Mouse (Mus musculus) ovary, postnatal 14 days (tissue): ENCODE results near the gene Tppp3.

ENCODE experiments used
- DNase-seq: peaks from one replicate; pipeline ENCODE4 v3.0.0; 2022; ENCODE audit warnings: low spot score

The Tppp3 gene

GRCm38 (mm10) chr8:105431743-105432515, 39.4 kb downstream of the Tppp3 start:
- DNase-seq, result no peak

DNA sequence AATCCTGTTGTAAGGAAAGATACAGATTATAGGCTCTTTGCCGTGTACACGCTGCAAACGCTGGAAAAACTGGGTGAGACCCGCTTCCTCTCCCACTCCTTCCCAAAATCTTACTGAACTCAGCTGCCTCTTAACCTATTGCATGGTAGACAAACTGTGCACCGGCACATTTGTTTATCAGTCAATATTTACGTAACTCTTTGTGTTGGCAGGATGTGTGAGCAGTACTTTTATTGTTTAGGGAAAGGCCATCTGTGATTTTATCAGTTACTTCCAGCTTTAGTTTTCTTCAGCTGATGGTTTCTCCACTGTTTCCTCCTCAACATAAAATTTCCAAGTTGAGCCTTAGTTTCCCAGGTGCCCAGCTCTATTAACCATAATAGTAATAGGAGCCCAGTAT, 44.4 kb downstream of the Tppp3 start:
- DNase-seq, result no peak

DNA sequence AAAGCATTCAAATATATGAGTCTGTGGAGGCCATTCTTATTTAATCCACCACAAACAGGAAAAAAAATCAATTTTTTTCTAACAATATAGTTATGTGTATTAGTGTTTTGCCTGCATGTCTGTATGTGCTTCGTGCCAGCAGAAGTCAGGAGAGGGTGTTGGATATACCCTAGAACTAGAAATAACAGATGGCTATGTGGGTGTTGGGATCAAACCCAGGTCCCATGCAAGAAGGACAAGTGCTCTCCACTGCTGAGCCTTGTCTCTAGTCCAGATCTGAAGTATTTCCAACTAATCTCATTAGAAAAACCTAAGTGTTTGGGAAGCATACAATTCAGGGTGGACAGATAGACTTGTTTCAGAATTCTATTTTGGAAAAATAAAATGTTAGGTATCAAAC, 49.3 kb downstream of the Tppp3 start:
- no peak for DNase-seq

DNA sequence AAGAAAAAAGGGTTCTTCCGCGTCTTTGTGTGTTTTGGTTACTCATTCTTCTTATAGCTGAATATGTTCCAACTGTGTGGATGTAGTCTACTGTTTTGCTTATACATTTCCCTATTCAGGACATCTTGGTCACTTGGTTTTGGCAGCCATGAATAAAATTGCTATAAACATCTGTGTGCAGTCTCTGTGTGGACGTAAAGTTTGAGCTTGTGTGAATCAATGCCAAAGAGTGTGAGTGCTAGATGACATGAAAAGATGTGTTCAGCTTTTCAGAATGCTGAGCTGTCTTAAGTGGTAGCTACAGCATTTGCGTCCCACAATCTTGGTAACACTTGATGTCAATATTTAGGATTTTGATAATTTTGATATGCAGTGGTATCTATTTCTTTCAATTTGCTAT, 51.5 kb downstream of the Tppp3 start:
- no peak for DNase-seq

DNA sequence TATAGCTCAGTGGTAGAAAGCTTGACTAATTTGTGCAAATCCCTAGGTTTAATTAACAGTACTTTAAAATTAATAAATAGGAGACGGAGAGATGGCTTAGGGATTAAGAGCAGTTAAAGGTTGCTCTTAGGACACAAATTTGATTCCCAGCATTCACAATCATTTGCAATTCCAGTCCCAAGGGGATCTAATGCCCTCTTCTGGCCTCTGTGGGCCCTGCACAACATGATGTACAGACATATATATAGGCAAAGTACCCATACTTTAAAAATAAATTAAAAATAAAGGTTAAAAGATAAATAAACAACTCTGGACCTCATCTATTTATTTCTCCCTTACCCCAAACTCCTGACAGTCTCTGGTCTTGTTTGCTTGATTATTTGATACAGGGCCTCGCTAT, 52.3 kb downstream of the Tppp3 start:
- DNase-seq, result no peak
